Mouse (Mus musculus): ENCODE data around the gene Sash1.

Sash1 gene

GRCm38 (mm10) chr10:8853326-8853725 is 32.5 kb downstream of the Sash1 start:
- no peak for DNase-seq (ENCODE audit: low spot score in 2 of 2)

GRCm38 (mm10) chr10:8851625-8852024 is 34.2 kb downstream of the Sash1 start:
- no peak for DNase-seq (ENCODE audit: low spot score in 2 of 2)

- no peak for DNase-seq (ENCODE audit: low spot score in 2 of 2)
Measured at GRCm38 (mm10) chr10:8847974-8848373, 37.9 kb downstream of the Sash1 start.

- no peak for DNase-seq (ENCODE audit: low spot score in 2 of 2)
Measured at GRCm38 (mm10) chr10:8846258-8846657, 39.6 kb downstream of the Sash1 start.

- DNase-seq (ENCODE audit: low spot score in 2 of 2), result no peak
Measured at GRCm38 (mm10) chr10:8845230-8845770, 40.6 kb downstream of the Sash1 start.

- no peak for DNase-seq (ENCODE audit: low spot score in 2 of 2)
Measured at GRCm38 (mm10) chr10:8839956-8840355, 45.9 kb downstream of the Sash1 start.

- peak; percentile 5 to 22 for DNase-seq (ENCODE audit: low spot score in 2 of 2)
Measured at GRCm38 (mm10) chr10:8833816-8834464, 51.9 kb downstream of the Sash1 start.

GRCm38 (mm10) chr10:8826303-8826702 is 59.6 kb downstream of the Sash1 start:
- DNase-seq (ENCODE audit: low spot score in 2 of 2), result no peak

GRCm38 (mm10) chr10:8825874-8826273 is 60.0 kb downstream of the Sash1 start:
- DNase-seq (ENCODE audit: low spot score in 2 of 2), result no peak

- DNase-seq (ENCODE audit: low spot score in 2 of 2), result no peak
Measured at GRCm38 (mm10) chr10:8818066-8818465, 67.8 kb downstream of the Sash1 start.

- DNase-seq (ENCODE audit: low spot score in 2 of 2), result no peak
Measured at GRCm38 (mm10) chr10:8813984-8814578, 71.8 kb downstream of the Sash1 start.

GRCm38 (mm10) chr10:8813259-8813658 is 72.6 kb downstream of the Sash1 start:
- DNase-seq (ENCODE audit: low spot score in 2 of 2), result no peak

GRCm38 (mm10) chr10:8812807-8813206 is 73.1 kb downstream of the Sash1 start:
- DNase-seq (ENCODE audit: low spot score in 2 of 2), result no peak

- DNase-seq (ENCODE audit: low spot score in 2 of 2), result no peak
Measured at GRCm38 (mm10) chr10:8811261-8812039, 74.4 kb downstream of the Sash1 start.

- no peak for DNase-seq (ENCODE audit: low spot score in 2 of 2)
Measured at GRCm38 (mm10) chr10:8810496-8810895, 75.4 kb downstream of the Sash1 start.

GRCm38 (mm10) chr10:8808383-8808782 is 77.5 kb downstream of the Sash1 start:
- DNase-seq (ENCODE audit: low spot score in 2 of 2), result no peak

- DNase-seq (ENCODE audit: low spot score in 2 of 2), result no peak
Measured at GRCm38 (mm10) chr10:8807581-8807980, 78.3 kb downstream of the Sash1 start.

GRCm38 (mm10) chr10:8805402-8805801 is 80.5 kb downstream of the Sash1 start:
- DNase-seq (ENCODE audit: low spot score in 2 of 2), result no peak

GRCm38 (mm10) chr10:8804292-8804691 is 81.6 kb downstream of the Sash1 start:
- peak in 1 of 2 experiments; percentile 7 for DNase-seq (ENCODE audit: low spot score in 2 of 2)

- DNase-seq (ENCODE audit: low spot score in 2 of 2), result no peak
Measured at GRCm38 (mm10) chr10:8801719-8802347, 84.0 kb downstream of the Sash1 start.

GRCm38 (mm10) chr10:8801139-8801613 is 84.7 kb downstream of the Sash1 start:
- no peak for DNase-seq (ENCODE audit: low spot score in 2 of 2)

- DNase-seq (ENCODE audit: low spot score in 2 of 2), result no peak
Measured at GRCm38 (mm10) chr10:8797826-8798225, 88.0 kb downstream of the Sash1 start.

Data from spleen, postnatal 36 days (tissue).